Mouse (Mus musculus) kidney, postnatal 10 days (tissue): Measurements from ENCODE around the gene Rasd1.
"Not testable (repeated sequence)": the region's sequence is repeated elsewhere in the genome, so short reads cannot be mapped to it uniquely, and the experiment has no call there.

Experiments used
- DNase-seq: peaks from one replicate; pipeline ENCODE4 v3.0.0; 2021; ENCODE audit warnings: mixed read lengths

Gene Rasd1

DNA sequence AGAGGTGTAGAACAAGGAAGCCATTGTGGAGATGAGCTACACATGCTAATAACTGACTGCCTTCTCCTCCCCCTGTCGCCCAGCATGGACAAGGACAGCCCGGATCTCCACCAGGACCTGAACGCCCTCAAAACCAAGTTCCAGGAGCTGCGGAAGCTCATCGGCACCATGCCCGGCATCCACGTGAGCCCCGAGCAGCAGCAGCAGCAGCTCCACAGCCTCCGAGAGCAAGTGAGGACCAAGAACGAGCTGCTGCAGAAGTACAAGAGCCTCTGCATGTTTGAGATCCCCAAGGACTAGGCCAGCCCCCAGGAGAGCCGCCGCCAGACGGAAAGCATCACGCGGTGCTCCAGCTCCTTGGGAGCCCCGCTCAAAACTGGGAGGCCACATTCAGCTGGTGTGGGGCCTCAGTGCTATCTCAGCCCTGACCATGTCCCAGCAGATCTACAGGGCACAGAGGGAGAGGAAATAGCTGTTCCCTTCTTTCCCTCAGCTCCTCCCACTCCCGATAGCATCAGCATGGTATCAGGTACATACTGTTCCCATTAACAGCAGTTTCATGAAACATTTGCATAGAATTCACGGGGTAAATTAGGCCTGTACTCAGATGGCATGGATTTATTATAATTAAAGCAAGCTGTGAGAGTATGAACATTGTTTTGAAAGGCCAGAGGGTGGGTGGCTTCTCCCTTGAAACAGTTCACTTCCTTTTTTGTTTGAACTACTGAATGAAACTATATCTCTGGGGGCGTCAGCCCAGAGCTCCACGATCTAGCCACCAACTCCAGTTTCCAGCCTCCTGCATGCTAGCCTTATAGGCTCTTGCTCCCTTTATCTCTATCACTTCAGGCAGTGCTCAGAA, 4.0 kb downstream of the Rasd1 start:
- no peak for DNase-seq

DNA sequence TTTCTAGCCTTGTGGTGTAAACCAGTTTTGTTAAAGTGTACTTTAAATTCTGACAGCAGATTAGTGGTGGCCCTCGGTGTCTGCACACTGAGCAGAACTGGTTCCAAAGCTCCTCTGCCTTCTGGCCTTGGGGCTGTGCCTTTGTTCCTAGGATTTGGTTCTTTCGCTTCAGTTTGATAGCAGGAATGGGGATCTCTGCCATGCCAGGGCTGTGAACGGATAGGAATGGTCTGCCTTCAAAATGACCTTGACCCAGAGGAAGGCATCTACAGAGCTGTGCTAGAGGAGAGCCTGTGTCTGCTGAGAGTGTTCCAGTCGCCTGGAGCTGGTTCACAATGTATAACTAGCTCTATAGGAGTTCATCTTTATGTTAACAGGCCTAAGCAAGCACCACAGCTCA, 5.3 kb downstream of the Rasd1 start:
- no peak for DNase-seq

DNA sequence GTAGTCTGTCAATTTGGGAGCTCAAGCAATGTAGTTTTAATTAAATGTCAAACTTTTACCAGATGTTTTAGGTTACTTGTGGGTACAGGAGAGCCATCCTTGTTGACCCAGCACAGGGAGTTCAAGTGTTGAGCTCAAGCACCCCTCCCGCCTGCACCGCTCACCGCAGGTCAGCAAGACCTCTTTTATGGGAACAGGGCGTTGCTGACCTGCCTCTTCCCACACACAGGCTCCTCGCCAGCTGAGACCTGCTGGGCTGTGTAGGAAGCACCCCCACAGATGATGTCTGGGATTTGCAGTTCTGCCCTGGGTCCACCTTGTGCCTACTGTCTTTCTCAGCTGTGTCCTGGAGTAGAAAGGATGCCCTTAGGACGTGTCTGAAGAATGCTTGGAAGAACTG, 8.0 kb downstream of the Rasd1 start:
- no peak for DNase-seq

DNA sequence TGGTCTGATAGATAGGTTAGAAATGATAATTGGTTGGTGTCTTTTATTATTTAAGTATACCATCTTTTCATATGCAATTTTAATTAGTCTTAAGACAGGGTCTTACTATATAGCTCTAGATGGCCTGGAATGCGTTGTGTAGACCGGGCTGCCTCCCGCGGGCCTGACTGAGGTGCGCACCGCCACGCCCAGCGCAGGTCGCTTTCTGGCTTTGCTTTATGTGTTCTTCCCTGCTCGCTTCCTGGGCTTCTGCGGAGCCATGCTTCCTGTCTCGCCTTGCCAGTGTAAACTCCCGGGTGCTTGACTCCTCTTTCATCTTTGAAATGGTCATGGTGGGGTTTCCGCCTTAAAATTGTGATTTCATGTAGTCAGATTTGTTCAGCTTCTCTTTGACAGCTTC, 11.9 kb downstream of the Rasd1 start:
- no peak for DNase-seq

DNA sequence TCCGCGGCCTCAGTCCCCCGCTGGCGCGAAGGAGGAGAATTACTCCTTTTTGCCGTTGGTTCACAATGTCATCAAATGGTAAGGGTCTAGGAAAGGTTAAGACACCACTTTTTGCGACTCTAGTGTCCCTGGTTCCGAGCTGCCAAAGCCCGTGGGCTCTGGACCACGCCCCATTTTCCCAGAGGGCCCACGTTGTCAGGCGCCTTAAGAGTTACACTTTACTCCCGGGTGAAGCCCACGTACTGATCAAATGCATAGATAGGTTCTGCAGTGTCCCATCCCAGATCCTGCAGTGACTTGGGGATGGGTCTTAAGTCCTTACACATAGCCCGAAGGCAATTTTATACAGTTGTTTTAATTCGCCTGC, 16.4 kb downstream of the Rasd1 start:
- DNase-seq = peak; percentile 27

DNA sequence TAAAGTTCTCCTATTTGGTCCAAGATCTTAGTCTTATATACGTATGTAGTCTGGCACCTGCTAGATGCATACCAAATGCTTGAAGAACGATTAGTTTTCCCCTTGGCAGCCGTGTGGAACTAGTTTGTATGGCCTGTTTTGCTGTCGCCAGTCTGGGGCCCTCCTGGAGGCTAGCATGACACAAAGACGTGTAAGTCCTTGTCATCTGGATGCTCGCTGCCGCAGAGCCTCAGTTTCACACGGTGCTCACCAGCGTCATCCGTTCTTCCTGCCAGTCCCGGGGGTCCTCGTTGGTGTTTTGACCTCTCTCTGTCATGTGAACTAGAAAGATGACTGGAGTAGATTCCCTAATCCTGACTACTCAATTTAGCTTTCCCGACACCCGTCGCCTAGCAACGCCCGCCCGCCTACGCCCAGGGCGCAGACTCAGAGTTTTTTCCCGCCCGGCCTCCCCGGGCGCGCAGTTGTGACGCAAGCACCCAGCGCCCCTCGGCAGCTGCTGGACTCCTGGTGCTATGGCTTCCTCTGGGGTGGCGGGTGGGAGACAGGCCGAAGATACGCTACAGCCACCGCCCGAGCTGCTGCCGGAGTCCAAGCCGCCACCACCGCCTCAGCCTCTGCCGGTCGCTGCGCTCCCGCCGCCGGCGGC, 16.9 kb downstream of the Rasd1 start, which contains the start of gene Med9:
Gene Med9, plus strand, starts transcription at position 455 of the 649 bp plus-strand sequence.
- DNase-seq = peak; percentile 97

DNA sequence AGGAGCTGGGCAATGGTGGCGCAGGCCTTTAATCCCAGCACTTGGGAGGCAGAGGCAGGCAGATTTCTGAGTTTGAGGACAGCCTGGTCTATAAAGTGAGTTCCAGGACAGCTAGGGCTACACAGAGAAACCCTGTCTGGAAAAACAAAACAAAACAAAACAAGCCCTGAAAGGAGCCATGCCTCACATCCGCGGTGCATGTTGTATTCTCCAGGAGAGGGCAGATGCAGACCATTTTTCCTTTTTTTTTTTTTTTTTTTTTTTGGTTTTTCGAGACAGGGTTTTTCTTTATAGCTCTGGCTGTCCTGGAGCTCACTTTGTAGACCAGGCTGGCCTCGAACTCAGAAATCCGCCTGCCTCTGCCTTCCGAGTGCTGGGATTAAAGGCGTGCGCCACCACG, 19.9 kb downstream of the Rasd1 start:
- not testable (repeated sequence) for DNase-seq

DNA sequence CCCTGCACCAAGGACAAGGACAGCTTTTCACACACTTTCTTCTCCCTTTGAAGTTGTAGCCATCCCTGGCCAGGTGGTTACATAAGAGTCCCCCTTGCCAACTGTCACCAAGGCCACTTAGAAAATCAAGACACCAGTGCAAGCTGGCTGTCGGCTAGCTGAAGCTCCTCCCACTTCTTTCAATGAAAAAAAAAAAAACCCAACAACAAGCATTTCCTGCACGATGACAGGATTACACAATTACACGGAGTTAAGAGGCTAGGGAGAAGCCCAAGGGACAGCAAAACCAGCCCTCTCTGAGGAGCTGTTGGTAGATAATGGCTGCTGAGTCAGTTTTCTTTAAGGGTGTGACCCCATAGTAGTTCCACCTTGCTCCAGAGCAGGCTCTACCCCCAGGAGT, 23.4 kb downstream of the Rasd1 start:
- no peak for DNase-seq

DNA sequence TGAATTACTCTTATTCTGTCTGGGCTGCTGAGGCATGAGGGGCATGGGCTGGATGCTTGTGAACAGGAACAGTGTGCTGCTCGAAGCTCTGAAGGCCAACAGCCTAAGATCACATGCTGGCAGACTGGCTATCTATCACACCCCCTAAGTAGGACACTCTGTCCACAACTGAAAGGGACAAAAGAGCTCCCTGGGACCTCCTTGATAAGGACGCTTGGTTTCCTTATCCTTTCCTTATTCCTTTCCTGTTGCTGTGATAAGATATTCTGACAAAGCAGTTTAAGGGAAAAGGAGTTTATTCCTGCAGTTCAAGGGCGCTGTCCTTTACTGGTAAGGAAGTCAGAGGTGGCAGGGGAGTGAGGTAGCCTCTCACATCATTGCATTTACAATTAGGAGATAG, 24.1 kb downstream of the Rasd1 start:
- DNase-seq = no peak

DNA sequence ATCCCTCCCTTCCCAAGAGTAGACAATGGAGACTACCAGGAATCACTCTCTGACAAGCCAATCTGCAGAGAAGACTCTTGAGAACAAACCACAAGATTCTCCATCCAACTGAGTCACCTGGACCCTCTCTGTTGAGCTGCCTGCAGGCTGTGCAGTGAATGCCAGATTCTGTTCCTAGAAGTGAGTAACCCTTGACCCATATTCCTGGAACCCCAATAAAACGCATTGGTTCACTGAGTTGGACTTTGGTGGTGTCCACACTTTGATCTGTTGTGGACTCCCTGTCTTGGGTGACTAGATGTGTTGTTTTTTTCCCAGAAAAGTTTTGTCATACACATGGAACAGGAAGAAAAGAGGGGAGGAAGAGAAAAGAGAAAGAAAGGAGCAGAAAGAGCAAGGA, 24.9 kb downstream of the Rasd1 start:
- DNase-seq = no peak

DNA sequence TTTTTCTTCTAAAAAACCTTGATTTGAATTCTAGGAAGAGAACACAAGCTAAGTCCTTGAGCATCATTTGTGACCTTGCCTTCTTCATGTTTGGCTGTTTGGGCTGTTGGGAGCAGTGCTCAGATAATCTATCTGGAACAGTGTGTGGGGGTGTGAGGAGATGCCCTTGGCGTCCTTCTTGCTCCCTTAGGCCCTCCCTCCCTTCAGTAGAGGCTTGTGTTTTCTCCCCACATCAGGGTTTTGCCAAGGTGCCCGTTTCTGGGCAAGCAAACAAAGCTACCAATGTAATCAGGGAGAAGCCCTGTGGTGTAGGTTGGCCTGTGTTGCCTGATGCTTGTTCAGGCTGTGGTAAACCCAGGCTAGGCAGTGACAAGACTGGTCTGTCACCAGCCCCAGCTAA, 27.1 kb downstream of the Rasd1 start:
- DNase-seq = no peak

DNA sequence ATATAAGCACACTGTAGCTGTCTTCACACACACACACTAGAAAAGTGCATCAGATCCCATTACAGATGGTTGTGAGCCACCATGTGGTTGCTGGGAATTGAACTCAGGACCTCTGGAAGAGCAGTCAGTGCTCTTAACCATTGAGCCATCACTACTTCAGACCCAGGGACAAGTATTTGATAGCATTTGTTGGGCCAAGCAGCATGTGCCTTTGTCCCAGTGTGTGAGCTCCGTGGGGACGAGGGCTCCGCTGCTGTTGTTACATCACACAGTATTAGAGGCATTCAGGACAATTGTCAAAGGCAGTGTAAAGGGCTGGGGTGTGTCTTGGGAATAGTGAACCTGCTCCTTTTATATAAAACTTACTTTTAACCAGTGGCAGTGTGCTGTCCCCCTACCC, 27.7 kb downstream of the Rasd1 start:
- no peak for DNase-seq

DNA sequence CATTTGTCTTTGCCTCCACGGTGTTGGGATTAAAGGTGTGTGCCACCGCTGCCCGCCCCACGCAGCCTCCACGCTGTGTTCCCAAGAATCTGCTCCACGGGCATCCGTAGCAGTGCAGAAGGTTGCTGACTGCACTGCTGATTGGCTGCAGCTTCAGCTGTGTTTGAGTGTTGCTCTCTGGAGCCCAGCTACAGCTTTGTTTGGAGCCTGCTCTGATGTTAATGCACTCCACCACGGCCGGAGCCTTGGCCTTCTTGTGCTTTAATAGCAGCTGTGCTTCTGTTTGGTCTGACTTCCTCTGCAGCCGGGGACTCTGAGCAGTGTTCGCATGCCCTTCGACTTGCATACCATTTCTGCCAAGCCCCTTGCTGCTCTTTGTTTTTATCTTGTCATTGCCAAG, 30.8 kb downstream of the Rasd1 start:
- DNase-seq = no peak

DNA sequence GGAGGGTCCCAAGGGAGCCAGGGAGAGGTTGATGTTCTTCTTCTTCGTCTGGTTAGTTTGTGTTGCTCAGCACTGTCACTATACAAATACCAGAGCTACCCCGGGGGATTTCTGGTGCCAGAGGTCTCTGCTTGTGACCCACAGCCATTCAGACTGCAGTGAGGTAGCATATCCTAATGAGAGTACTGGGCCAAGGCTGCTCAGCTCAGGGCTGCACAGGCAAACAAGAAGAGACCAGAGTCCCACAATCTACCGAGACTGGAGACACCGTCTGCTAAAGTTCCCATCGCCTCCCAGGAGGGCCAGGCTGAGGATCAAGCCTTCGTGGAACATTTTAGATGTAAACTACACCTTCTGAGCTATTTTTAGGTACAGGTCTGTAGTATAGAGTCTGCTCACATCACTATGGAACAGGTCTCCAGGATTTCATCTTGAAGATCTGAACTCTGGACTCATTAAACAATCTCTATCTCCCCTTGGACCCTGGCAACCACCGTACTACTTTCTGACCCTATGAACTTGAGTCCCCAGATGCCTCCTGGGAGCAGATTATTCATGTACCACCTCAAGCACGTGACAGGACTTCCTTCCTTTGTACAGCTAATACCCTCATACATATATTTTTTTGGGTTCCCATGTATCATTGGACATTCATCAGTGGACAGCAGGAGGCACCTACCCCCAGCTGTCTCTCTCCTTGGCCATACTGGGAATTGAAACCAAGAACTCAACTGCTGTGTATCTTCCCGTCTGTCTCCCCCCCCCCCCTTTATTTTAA, 32.0 kb downstream of the Rasd1 start:
- no peak for DNase-seq

DNA sequence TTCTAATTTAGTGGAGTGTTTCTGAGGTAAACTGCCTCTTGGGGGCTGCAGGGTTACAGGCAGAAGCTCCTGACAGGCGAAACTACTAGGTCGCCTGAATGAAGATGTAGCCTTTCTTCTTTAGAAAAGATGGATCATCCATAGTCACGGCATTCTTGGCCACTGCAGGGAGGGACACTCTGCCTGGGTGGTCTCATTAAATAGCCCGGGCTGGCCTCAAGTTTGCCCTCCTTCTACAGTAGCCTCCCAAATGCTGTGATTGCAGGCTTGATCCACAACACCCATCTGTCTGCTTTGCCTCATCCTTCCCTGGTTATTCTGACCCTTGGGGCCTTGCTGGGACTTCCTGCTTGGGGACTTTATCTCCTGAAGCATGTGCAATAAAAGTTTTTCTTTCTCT, 34.7 kb downstream of the Rasd1 start:
- DNase-seq = no peak

DNA sequence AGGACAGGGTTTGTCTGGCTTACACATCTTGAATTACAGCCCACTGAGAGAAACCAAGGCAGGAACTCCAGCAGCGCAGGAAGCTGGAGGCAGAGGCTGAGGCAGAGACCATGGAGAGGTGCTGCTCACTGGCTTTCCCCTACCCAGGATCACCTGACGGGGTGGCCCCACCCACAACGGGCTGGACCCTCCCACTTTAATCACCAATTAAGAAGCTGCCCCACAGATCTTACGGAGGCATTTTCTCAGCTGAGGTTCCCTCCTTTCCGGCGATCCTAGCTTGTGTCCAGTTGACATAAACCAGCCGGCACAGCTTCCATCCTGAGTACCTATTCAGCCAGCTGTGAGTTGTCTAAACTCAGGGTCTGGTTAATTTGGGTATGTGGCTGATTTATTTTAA, 43.5 kb downstream of the Rasd1 start:
- DNase-seq = peak; percentile 82

DNA sequence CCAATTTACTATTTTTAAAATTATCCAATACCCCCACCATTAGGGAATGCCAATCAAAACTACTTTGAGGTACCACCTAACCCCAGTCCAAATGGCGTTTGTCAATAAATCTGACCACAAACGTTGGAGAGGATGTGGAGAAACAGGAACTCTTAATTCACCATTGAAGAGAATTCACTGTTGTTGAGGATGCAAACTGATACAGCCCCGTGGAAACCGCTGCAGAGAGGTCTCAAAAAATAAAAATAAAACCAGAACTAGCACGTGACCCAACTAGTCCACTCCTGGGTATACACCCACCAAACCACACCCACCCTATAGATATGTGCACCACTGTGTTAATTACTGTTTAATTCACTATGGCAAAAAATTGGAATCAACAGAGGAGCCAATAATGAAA, 44.4 kb downstream of the Rasd1 start:
- no peak for DNase-seq

DNA sequence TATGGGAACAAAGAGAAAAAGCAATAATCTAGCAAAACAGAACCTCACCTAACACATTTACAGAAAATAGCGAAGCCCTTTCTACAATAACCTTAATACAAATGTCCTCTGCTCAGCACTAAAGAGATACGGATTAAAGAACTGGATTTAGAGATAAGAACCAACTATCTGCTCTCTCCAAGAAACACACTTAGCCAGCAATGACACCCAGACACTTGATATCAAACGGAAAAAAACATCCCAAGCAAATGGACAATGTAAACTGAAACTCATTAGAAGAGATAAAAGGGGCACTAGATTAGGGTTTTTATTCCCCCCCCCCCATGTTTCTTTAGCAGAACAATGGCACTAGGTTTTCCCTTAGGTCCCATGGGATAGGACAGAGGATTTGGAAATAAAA, 45.3 kb downstream of the Rasd1 start:
- no peak for DNase-seq

DNA sequence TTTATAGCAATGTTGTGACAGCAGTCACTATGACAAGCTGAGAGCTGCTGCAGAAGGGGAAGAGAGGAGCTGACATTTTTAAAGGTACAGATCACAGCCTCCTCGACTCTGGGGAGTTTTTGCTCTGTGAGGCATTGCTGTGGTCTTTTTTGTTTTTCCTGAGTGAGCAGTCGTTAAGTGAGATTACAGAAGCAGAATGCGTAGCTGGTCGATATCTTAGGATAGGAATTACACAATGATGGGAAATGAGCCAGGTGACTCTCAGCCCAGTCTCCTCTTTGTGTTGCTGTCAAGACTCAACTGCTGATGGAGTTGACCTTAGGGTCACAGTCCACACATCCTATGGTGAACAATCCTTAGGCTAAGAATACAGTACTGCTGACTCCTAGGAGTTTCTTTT, 46.7 kb downstream of the Rasd1 start:
- peak; percentile 60 for DNase-seq

DNA sequence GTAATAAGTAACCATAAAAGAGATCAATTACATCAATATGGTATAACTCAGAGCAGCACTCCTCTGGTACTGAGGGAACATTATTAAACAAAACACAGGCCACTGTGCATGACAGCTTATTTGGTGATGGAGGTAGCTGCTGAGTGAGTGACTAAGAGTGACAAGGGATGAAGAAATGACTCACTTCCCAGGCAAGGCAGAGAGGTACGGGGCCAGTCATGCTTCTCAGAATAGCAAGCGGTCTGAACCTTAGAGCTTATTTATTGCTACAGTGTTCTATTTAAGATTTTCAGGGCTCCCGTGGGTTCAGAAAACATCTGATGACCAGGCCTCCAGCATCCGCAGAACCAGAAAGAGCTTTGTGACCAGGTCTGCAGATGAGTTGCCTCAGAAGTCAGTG, 51.0 kb downstream of the Rasd1 start:
- DNase-seq = no peak
